Mouse (Mus musculus): Measurements from ENCODE around the gene Ostm1.

Ostm1 gene

GRCm38 (mm10) chr10:42583157-42583872, at the start of gene Ostm1, which contains the start of gene Nr2e1:
Ostm1 (plus strand) TSS chr10:42583822.
Nr2e1 (minus strand) TSS chr10:42583632.
- DNase-seq (ENCODE audit: inconsistent ontology term): peak; percentile 97

DNA sequence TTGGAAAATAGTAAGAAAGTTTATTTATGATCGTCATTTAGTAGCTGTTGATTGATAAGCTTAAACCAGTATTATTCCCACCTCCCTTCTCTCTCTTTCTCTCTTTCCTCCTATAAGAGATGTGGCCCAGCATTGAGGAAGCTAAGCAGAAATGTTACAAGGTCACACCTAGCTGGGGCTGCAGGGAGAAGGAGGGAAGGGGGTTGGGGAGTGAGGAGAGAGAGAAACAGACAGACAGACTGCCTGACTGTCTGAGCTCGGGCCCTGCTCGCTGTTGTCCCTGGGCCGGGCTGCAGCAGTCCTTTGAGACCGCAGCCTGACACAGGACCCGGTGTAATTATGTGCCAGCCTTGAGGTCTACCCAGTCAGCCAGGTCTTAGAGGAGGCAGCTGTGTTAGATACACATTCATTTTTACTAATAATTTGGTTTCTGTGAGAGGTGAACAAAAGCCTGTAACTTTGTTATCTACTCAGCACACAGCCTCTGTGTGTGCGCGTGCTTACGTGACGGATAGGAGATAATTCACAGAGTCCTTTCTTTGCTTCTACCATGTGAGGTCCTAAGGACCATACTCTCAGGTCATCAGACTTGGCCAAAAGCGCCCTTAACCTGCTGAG, 49.7 kb upstream of the Ostm1 start:
- no peak for DNase-seq (ENCODE audit: inconsistent ontology term)

GRCm38 (mm10) chr10:42537571-42538316, 45.9 kb upstream of the Ostm1 start:
- no peak for DNase-seq (ENCODE audit: inconsistent ontology term)

DNA sequence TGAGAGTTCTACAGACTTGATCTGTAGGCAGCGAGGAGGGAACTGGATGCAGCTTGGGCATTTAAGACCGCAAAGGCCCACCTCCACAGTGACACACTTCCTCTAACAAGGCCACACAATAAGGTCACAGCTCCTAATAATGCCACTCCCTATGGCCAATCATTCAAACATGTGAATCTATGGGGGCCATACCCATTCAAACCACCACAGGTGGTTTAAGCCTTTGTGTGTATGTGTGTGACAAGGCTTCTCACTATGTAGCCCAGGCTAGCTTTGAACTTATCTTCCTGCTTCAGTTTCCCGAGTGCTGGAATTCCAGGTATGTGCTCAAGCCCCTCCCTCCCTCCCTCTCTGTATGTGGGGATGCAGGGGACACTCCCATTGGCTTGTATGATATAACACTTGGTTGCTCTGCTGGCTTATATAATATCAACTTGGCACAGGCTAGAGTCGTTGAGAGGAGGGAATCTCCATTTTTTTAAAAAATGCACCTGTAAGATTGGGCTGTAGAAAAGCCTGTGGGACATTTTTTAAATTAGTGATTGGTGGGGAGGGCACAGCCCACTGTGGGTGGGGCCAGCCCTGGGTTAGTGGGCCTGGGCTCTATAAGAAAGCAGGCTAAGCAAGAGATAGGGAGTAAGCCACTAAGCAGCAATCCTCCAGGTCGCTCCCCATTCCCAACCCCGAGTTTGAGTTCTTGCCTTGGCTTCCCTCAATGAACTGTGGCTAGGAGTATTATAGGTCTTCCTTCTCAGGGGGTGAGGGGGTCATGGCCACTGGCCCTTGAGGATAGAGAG, 37.7 kb upstream of the Ostm1 start:
- no peak for DNase-seq (ENCODE audit: inconsistent ontology term)

- no peak for DNase-seq (ENCODE audit: inconsistent ontology term)
These were observed 37.1 kb upstream of the Ostm1 start for GRCm38 (mm10) chr10:42546507-42546906.

GRCm38 (mm10) chr10:42559581-42560200, 23.9 kb upstream of the Ostm1 start:
- no peak for DNase-seq (ENCODE audit: inconsistent ontology term)

DNA sequence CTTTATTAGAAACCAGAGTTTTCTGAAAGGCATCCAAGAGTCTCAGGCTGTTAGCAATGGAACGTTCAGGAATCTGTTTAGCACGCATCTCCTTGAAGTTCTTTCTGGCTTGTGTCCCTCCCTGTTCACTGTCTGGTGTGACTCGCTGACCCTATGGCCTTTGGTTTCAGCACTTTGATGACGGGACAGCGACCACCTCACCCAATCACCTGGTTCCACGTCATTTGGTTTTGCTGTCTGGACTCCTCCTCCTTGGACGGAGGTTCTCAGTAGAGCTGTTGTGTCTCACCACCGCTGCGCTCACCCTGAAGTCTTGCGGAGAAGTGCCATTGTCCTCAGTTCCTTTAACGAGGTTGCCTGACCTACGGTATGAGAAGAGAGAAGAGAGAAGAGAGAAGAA, 21.4 kb upstream of the Ostm1 start:
- DNase-seq (ENCODE audit: inconsistent ontology term): peak; percentile 34

- DNase-seq (ENCODE audit: inconsistent ontology term): no peak
These were observed 11.1 kb upstream of the Ostm1 start for GRCm38 (mm10) chr10:42572567-42572966.

DNA sequence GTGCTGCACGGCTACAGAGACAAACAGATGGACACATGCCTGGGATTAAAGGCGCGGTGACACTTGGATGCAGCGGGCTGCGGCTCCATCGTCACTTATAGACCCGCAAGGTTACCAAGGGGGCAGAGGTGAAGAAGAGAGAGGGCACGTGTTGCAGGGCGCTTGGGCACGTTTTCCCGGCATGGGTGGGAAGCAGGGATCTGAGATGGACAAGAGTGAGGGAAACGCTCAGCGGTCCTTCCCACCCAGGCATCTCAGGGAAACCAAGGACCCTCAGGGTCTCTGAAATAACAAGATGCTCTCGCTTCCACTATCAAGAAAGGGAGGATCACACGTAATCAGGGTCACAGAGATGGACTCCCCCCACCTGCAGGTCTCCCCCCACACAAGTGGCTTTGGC, 10.7 kb upstream of the Ostm1 start:
- DNase-seq (ENCODE audit: inconsistent ontology term): no peak

GRCm38 (mm10) chr10:42574639-42575038, 9.0 kb upstream of the Ostm1 start:
- peak; percentile 71 for DNase-seq (ENCODE audit: inconsistent ontology term)

- peak; percentile 58 for DNase-seq (ENCODE audit: inconsistent ontology term)
These were observed 5.9 kb upstream of the Ostm1 start for GRCm38 (mm10) chr10:42577525-42578280.

DNA sequence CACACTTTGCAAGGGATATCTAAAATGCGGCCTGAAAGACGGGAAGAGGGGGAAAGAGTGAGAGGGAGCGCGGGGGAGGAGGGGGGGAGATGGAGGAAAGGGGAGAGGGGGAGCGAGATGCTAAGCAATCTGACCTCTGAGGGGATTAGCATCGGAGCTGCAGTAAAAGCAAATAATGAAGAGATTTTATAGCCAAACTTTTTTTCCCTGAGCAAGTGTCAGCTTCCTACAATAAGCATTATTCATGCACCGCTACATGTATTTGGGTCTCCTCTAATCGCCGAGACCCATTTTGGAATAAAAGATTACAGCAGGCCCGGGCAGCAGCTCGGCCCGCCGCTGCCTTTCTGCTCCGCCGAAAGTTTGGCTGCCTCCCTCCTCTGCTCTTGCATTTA, 5.3 kb upstream of the Ostm1 start:
- peak; percentile 74 for DNase-seq (ENCODE audit: inconsistent ontology term)

GRCm38 (mm10) chr10:42578698-42579474, 4.7 kb upstream of the Ostm1 start:
- DNase-seq (ENCODE audit: inconsistent ontology term): no peak

- DNase-seq (ENCODE audit: inconsistent ontology term): peak; percentile 66
These were observed 4.0 kb upstream of the Ostm1 start for GRCm38 (mm10) chr10:42579475-42580130.

DNA sequence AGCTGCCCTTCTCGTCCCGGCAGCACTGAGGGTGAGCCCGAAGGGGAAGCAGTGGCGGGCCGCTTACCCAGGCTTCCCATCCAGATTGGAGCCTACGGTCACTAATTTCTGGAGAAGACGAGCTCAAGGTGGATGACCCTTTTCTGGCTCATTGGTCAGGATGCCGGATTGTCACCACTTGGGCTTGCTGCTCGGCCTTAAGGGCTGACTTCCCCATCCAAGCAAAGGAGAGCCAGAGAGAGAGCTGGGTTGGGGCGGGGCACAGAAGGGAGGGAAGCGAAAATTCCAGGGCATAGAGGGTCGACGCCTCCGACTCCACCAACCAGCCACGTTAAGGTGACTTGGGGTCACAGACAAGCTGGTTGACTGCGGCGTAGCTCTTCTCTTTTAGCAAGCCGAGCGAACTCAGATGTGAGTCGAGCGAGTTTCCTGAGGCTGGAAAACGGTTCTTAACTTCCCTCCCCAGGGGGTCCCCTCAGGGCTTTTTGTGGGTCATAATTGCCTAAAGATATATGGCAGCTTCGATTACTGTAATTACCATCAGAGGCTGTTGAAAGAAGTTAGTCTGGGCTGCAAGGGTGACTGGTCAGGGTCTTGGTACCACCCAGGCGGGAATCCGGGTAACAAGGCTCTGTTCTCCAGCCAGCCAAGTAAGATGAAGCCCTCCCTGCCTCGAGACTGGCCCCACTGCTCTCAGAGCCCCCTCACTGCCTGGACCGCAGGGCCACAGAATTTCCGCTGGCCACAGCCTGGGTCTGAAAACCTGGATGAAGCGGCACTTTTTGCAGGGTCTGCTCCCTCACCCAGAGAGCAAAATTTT, 3.3 kb upstream of the Ostm1 start:
- DNase-seq (ENCODE audit: inconsistent ontology term): peak; percentile 92

- DNase-seq (ENCODE audit: inconsistent ontology term): no peak
These were observed 2.7 kb upstream of the Ostm1 start for GRCm38 (mm10) chr10:42580951-42581277.

GRCm38 (mm10) chr10:42581694-42582565, 1.7 kb upstream of the Ostm1 start:
- DNase-seq (ENCODE audit: inconsistent ontology term): peak; percentile 65

All from Muller cell, postnatal 12 days (primary cell).